Mouse (Mus musculus) ES-Bruce4 (cell line): ENCODE data around the gene Oas1e. TPM values are rescaled to one million over a fixed set of nuclear protein-coding genes. Genes with fewer than 3 reads are reported as not detected.
"Not testable (repeated sequence)": the region's sequence is repeated elsewhere in the genome, so short reads cannot be mapped to it uniquely, and the experiment has no call there.

Source experiments
- H3K27ac ChIP-seq: 2 replicates; pipeline ENCODE4 v1.5.1; 2012; ENCODE audit warnings: low read length, inconsistent platforms; ENCODE audit not compliant: insufficient read depth
- H3K27me3 ChIP-seq: 2 replicates; pipeline ENCODE4 v1.6.1; 2012; ENCODE audit warnings: mild to moderate bottlenecking, low read length, inconsistent platforms; ENCODE audit not compliant: control insufficient read depth, poor library complexity, insufficient read depth, severe bottlenecking
- H3K36me3 ChIP-seq: 2 replicates; pipeline ENCODE4 v1.6.1; 2012; ENCODE audit warnings: inconsistent platforms, mild to moderate bottlenecking, low read length, moderate library complexity; ENCODE audit not compliant: control insufficient read depth, poor library complexity, insufficient read depth, severe bottlenecking
- H3K4me1 ChIP-seq: one replicate; pipeline ENCODE4 v1.8.1; 2011; ENCODE audit warnings: low read length; ENCODE audit not compliant: control insufficient read depth, insufficient read depth
- H3K4me3 ChIP-seq: 2 replicates; pipeline ENCODE4 v1.5.1; 2011; ENCODE audit warnings: low read depth, mild to moderate bottlenecking, low read length
- H3K9ac ChIP-seq: 2 replicates; pipeline ENCODE4 v1.6.1; 2012; ENCODE audit warnings: low read depth, mild to moderate bottlenecking, inconsistent platforms; ENCODE audit not compliant: poor library complexity, severe bottlenecking
- H3K9me3 ChIP-seq: replicated peaks from 2 replicates; pipeline ENCODE4 v1.6.1; 2012; ENCODE audit warnings: mild to moderate bottlenecking, low read length, inconsistent platforms; ENCODE audit not compliant: control insufficient read depth, poor library complexity, insufficient read depth, severe bottlenecking
- CTCF ChIP-seq: IDR thresholded peaks from one replicate; pipeline ENCODE4 v1.8.1; 2011; ENCODE audit warnings: low read depth, low read length
- EP300 ChIP-seq: IDR thresholded peaks from 2 replicates; pipeline ENCODE4 v1.6.1; 2011; ENCODE audit warnings: low read depth, low read length; ENCODE audit not compliant: insufficient read depth
- POLR2A ChIP-seq: IDR thresholded peaks from one replicate; pipeline ENCODE4 v1.8.1; 2011; ENCODE audit warnings: low read length; ENCODE audit not compliant: insufficient read depth
- polyA plus RNA-seq: library from polyadenylated mRNA; stranded (reverse); fragments of >200 nt; gene quantifications from 2 replicates; pipeline ENCODE4 v1.2.4, GENCODE M21; 2011; ENCODE audit warnings: low read depth; ENCODE audit not compliant: missing spikeins, insufficient read depth, insufficient read length

Gene Oas1e
- polyA plus RNA-seq, result not detected in 2 replicates

DNA sequence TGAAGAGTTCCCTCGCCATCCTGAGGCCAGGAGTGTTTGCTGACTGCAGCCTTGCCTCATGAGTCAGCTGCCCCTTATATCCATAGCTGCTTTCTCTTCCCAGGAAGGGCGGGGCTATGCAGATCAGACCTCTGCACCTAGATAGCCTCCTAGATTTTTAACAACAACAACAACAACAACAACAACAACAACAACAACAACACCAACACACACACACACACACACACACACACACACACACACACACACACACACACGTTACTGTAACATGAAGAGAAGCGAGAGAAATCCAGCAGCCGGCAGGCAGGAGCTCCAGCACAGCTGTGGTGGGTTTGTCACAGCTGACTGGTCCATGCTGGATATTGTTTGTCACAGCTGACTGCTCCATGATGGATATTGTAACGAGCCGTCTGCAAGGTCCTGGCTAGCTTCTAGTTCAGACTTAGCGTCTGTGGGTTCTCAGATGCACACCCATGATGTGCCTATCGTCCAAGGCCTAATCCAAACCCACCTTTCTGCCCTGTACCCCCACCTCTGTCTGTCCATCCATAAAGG, at the start of gene Oas1e:
Gene Oas1e, minus strand, starts transcription at position 51 of the 555 bp plus-strand sequence.
- H3K27ac ChIP-seq, H3K4me3 ChIP-seq, H3K9ac ChIP-seq, H3K36me3 ChIP-seq, H3K27me3 ChIP-seq, H3K4me1 ChIP-seq, H3K9me3 ChIP-seq: not testable (repeated sequence)

DNA sequence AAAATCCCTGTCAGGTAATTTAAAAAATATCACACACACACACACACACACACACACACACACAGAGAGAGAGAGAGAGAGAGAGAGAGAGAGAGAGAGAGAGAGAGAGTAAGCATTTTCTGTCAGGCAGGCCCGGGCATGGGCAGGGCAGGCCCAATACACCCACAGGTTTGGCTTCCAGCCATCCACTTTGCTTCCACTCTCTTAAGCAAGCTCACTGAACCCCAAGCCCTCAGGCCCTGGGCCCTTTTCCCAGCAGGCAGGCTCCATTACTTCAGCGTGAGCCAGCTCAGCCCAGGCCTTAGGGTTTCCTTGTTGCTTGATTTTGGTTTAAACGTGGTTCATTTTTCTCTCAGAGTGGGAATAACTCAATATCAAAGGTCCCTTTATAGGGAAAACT, 49.4 kb upstream of the Oas1e start:
- H3K9ac ChIP-seq, result no peak overlapping the region
- 0 out of 2 replicates have a peak, but pooled peaks cover 4% of the 10 kb centered on the region for H3K9me3 ChIP-seq
- no peaks in the 10 kb centered on the region for H3K27me3 ChIP-seq
- H3K27ac ChIP-seq, result no peak overlapping the region
- no peak overlapping the region for H3K4me3 ChIP-seq
- H3K36me3 ChIP-seq, result no peaks in the 10 kb centered on the region
- TF ChIP-seq POLR2A (no peak), EP300 (no peak), CTCF (no peak)
- H3K4me1 ChIP-seq, result no peaks in the 10 kb centered on the region

DNA sequence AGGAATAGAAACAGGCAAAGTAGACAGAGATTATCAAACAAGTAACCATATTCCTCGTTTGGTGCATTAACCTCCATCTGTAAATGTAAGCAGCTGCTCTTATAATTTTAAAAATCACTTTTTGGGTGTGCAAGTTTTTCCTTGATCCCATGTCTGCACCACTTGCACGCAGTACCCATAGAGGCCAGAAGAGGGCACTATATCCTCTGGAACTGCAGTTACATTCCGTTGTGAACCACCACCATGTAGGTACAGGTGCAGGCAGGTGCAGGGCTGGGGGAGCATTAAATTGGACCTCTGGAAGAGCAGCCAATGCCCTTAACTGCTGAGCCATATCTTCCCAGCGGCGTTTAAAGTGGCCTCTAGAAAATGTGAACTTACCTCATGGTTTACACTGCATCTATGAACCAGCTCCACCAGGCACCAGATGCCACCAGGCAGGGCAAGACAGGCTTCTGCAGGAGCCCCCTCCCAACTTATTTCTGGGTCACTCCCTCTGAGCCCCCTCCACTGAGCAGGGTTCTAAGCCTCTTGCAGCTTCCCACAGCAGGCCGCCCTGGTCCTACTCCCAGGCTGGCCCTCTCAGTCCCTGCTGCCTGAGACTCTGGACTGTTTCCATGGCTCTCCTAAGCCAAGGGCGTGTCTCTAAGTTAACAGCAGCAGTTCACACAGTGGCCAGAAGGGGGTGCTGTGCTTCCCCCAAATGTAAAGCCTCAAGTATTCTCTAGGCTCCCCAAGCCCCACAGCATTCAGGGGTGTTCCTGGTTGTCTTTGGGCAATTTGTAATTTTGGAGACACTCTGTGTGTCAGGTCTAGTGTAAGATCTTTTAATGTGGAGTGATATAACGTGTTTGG, 41.6 kb upstream of the Oas1e start:
- Histone ChIP-seq H3K4me1 (no peaks in the 10 kb centered on the region), H3K9ac (no peak overlapping the region), H3K4me3 (no peak overlapping the region), H3K9me3 (0 out of 2 replicates have a peak, but pooled peaks cover 3% of the 10 kb centered on the region), H3K27me3 (peaks cover 10% of the 10 kb centered on the region), H3K27ac (no peak overlapping the region), H3K36me3 (no peaks in the 10 kb centered on the region)
- TF ChIP-seq CTCF, result peak; percentile 70
- TF ChIP-seq POLR2A, result no peak

DNA sequence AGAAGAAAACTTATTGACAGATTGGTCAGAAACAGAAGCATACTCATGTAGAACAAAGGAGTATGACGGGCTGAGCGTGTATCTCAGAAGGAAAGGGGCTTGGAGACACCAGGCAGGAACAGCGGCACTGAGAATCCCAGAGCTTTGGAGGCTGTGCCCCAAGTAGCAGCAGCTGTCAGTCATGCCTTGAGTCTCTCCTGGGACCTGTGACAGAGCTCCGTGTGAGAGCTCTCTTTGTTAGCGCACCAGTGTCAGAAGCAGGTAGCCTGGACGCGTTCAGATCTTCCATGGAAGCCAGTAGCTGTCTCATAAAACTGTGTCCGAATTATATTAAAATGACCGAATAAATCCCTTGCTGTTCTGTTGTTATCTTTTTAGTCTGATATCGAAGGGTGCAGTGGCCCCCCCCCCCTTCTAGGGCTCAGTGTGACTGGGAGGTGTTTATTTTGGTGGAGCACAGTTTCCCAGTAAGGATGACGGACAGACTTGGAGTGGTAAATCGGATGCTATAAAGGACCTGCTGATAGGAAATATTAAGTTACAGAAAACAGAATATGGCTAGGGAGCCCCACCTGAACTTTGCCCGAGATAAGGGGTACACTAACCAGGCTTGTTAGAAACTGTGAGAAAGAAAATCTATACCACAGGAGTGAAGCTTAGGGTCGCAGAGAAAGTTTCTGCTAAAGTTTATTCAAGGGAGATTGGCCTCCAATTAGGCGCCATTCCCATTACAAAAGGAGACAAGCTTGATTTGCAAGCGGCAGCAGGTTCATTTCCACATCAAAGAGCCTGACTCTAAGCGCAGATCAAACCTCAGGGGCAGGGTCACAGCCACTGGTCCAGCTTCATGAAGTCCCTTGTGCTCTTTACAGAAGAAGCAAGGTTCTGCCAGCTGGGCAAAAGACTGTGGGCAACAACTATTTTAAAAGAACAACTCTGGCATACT, 38.3 kb upstream of the Oas1e start:
- Histone ChIP-seq H3K4me1 (no peaks in the 10 kb centered on the region), H3K36me3 (no peaks in the 10 kb centered on the region), H3K27ac (no peak overlapping the region), H3K9ac (no peak overlapping the region), H3K4me3 (no peak overlapping the region), H3K9me3 (peaks cover 23% of the 10 kb centered on the region), H3K27me3 (peaks cover 12% of the 10 kb centered on the region)
- TF ChIP-seq EP300 (0 out of 2 replicates have a peak, but pooled peaks have one; percentile 11), POLR2A (no peak), CTCF (no peak)

DNA sequence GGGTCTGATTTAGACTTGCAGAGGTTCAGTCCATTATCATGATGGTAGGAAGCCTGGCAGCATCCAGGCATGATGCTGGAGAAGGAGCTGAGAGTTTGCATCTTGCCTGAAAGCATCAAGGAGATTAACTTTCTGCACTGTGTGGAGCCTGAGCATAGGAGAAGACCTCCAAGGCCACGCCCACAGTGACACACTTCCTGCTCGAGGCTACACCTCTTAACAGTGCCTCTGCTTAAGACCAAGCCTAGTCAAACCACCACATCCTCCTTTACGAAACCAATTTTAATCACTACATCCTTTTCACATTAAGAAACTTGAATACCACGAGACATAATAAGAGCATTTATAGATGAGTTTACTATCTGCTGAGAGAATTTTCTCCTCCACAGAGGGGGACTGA, 35.7 kb upstream of the Oas1e start:
- Histone ChIP-seq H3K9ac (no peak overlapping the region), H3K27me3 (peaks cover 12% of the 10 kb centered on the region), H3K4me3 (no peak overlapping the region), H3K4me1 (no peaks in the 10 kb centered on the region), H3K27ac (no peak overlapping the region), H3K36me3 (no peaks in the 10 kb centered on the region), H3K9me3 (peaks cover 23% of the 10 kb centered on the region)
- TF ChIP-seq CTCF (no peak), POLR2A (no peak), EP300 (no peak)
